Mouse (Mus musculus) neural tube, embryonic 11.5 days (tissue): ENCODE data around the gene Toe1. TPM values are rescaled to one million over a fixed set of nuclear protein-coding genes. Genes with fewer than 3 reads are reported as not detected.

Experiments
- ATAC-seq: fragments of 200-750 bp; cut with Nextera tagmentation; 2 replicates; pipeline ENCODE4 v1.8.0; 2017; ENCODE audit warnings: moderate number of reproducible peaks, mild to moderate bottlenecking, moderate TSS enrichment, moderate library complexity; ENCODE audit not compliant: insufficient read depth, low FRiP score, low TSS enrichment
- DNase-seq: peaks from one replicate; pipeline ENCODE4 v3.0.0-alpha.2; 2015; ENCODE audit warnings: low spot score
- H3K27ac ChIP-seq: fragments of 300-500 bp; sonication (generic); 2 replicates; pipeline ENCODE4 v1.5.1; 2014; ENCODE audit warnings: low read depth, mild to moderate bottlenecking, low read length
- H3K27me3 ChIP-seq: fragments of 300-500 bp; sonication (generic); 2 replicates; pipeline ENCODE4 v1.6.1; 2014; ENCODE audit warnings: mild to moderate bottlenecking, low read length, mixed read lengths; ENCODE audit not compliant: control insufficient read depth, insufficient read depth
- H3K36me3 ChIP-seq: fragments of 300-500 bp; sonication (generic); 2 replicates; pipeline ENCODE4 v1.6.1; 2014; ENCODE audit warnings: mild to moderate bottlenecking, low read length, moderate library complexity, mixed read lengths; ENCODE audit not compliant: control insufficient read depth, insufficient read depth
- H3K4me1 ChIP-seq: fragments of 300-500 bp; sonication (generic); 2 replicates; pipeline ENCODE4 v1.6.1; 2014; ENCODE audit warnings: low read length, mixed read lengths; ENCODE audit not compliant: control insufficient read depth, insufficient read depth
- H3K4me2 ChIP-seq: fragments of 300-500 bp; sonication (generic); 2 replicates; pipeline ENCODE4 v1.6.1; 2014; ENCODE audit warnings: low read depth, mild to moderate bottlenecking, moderate library complexity
- H3K4me3 ChIP-seq: fragments of 300-500 bp; sonication (generic); 2 replicates; pipeline ENCODE4 v1.5.1; 2014; ENCODE audit warnings: low read depth, low read length
- H3K9ac ChIP-seq: fragments of 300-500 bp; sonication (generic); 2 replicates; pipeline ENCODE4 v1.6.1; 2014; ENCODE audit warnings: mild to moderate bottlenecking, low read length
- H3K9me3 ChIP-seq: fragments of 300-500 bp; sonication (generic); 2 replicates; pipeline ENCODE4 v1.6.1; 2016; ENCODE audit warnings: low read length; ENCODE audit not compliant: control insufficient read depth
- WGBS: fragments of 180-500 bp; shearing (Covaris S2); extraction: QIAGEN DNeasy Blood & Tissue Kit; methylation state at CpG from one replicate; pipeline ENCODE4 v1.1.7; 2014; 5-methylcytosine and 5-hydroxymethylcytosine counted together
- polyA plus RNA-seq: library from polyadenylated mRNA; unstranded; fragments of >200 nt; fragmentation: Nextera tagmentation; extraction: Ambion mirVana; gene quantifications from 2 replicates; pipeline ENCODE4 v1.2.1, GENCODE M21; 2014

The Toe1 gene
- polyA plus RNA-seq, 1 experiment from 2014 or later: 34.8 TPM

DNA sequence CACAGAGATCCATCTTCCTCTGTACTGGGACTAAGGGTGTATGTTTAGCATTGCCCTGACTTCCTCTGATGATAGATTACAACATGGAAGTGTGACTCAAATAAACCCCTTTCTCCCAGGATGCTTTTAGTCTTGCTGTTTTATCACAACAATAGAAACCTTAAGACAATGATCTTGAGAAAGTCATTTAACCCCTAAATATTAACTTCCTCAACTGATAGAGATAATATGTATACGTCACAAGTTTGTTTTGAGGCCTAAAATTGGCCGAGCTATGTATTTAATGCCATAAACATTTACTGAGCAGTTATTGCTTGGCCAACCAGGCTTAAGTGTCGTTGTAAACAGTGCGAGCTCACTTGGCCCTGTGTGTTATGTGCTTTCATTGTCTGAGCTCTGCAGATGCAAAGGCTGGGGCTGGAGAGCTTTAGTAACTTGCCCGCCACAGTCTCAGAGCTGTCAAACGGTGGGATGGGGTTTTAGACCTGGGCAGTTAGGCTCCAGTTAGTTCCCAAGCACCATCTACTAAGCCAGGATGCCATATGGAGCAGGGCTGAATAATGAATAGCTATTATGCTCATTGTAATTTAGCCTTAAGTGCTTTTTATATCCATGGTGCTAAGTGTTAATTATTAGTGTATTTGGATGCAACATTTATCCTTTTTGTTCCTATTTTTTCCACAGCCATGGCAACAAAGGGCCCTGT is 22.1 kb upstream of the Toe1 start:
- no peak for DNase-seq
- peak overlapping the region; percentile 75 for H3K27ac ChIP-seq
- H3K4me1 ChIP-seq: peaks cover 9% of the 10 kb centered on the region; the same call in 1 of the 2 replicates
- WGBS: 34% methylated on average over 6 of the region's 6 CpGs
- no peaks in the 10 kb centered on the region for H3K36me3 ChIP-seq
- no peaks in the 10 kb centered on the region for H3K27me3 ChIP-seq
- H3K9me3 ChIP-seq: no peaks in the 10 kb centered on the region
- ATAC-seq: peak; percentile 43
- H3K9ac ChIP-seq: peak overlapping the region; percentile 44; the same call in 1 of the 2 replicates
- no peak overlapping the region for H3K4me2 ChIP-seq
- H3K4me3 ChIP-seq: no peak overlapping the region

DNA sequence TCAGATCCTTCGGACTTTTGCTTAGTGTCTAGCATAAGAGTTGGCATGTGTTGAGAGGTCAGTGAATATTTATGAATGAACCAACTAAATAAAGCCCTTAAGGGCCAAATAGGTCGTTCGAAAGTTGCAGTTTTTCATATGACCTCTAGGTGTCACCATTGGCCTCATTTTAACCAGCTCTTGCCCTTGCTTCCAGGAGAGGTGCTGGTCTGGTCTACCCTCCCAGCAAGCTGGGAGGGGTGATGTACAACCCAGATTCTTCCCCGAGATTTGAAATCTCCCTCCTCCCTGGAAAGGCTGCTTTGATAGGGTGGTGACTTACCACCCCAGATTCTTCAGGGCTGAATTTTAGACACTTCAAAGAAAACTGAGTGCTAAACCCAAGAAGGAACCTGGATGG is 20.4 kb upstream of the Toe1 start:
- Histone ChIP-seq H3K36me3 (no peaks in the 10 kb centered on the region), H3K9me3 (no peaks in the 10 kb centered on the region), H3K4me3 (no peak overlapping the region), H3K4me1 (peaks cover 9% of the 10 kb centered on the region; the same call in 1 of the 2 replicates), H3K9ac (no peak overlapping the region), H3K27me3 (no peaks in the 10 kb centered on the region), H3K27ac (no peak overlapping the region), H3K4me2 (no peak overlapping the region)
- WGBS: 4% methylated on average over 4 of the region's 4 CpGs
- ATAC-seq: no peak
- peak; percentile 62 for DNase-seq

DNA sequence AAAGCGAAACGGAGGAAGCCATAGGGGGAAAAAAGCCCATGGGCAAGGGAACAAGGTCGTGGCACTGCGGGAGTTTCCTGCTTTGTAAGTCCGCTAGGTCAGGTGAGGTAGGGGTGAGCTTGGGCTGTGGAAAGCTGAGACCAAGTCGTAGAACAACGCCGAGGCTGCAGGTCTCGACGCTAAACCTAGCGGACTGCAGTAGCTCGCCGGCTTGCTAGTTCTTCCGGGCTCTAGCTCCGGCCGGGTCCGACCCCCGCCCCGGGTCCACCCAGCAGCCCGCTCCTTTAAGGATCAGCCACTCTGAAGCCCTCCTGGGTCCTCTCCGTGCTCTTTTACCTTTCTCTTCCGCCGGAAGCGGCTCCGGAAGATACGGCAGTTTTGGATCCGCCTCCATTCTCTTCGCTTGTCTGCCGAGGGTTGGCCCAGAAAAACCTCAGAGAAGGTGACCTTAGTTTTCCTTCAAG is 17.1 kb upstream of the Toe1 start:
- peak; percentile 72 for DNase-seq
- Histone ChIP-seq H3K27ac (peak overlapping the region; percentile 27; the same call in 1 of the 2 replicates), H3K27me3 (peaks cover 10% of the 10 kb centered on the region; the same call in 1 of the 2 replicates), H3K9ac (peak overlapping the region; percentile 76), H3K36me3 (no peaks in the 10 kb centered on the region), H3K4me2 (peak overlapping the region; percentile 73), H3K4me3 (peak overlapping the region; percentile 53), H3K4me1 (peaks cover 12% of the 10 kb centered on the region), H3K9me3 (no peaks in the 10 kb centered on the region)
- ATAC-seq: no peak
- 1% methylated on average over 29 of the region's 29 CpGs for WGBS

DNA sequence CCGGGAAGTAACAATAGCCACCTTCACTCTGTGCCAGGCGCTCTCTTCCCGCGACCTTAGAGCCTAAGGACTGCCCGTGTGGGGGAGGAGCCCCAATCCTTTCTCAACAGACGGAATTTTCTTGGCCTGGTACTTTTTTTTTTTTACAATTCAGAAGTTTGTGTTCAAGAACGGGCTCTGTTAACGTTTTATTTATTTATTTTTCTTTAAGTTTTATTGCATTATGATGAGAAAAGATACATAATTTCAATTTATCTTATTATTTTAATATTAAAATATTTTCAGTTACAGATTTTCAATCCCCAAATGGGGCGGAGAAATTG is 14.2 kb upstream of the Toe1 start, which contains the start of gene Hpdl:
Gene Hpdl (minus strand): TSS at position 14 of the 323 bp plus-strand sequence.
- Histone ChIP-seq H3K4me3 (peak within 1 kb of the TSS; percentile 42), H3K9ac (peak within 1 kb of the TSS; percentile 58), H3K27ac (no peak within 1 kb of the TSS), H3K27me3 (peaks cover 10% of the 10 kb centered on the region; the same call in 1 of the 2 replicates), H3K4me2 (peak within 1 kb of the TSS; percentile 85), H3K4me1 (peaks cover 11% of the 10 kb centered on the region), H3K9me3 (no peaks in the 10 kb centered on the region), H3K36me3 (no peaks in the 10 kb centered on the region; the same call in 1 of the 2 replicates)
- no peak; the same call in 1 of the 2 replicates for ATAC-seq
- 12% methylated on average over 9 of the region's 9 CpGs for WGBS
- no peak for DNase-seq

DNA sequence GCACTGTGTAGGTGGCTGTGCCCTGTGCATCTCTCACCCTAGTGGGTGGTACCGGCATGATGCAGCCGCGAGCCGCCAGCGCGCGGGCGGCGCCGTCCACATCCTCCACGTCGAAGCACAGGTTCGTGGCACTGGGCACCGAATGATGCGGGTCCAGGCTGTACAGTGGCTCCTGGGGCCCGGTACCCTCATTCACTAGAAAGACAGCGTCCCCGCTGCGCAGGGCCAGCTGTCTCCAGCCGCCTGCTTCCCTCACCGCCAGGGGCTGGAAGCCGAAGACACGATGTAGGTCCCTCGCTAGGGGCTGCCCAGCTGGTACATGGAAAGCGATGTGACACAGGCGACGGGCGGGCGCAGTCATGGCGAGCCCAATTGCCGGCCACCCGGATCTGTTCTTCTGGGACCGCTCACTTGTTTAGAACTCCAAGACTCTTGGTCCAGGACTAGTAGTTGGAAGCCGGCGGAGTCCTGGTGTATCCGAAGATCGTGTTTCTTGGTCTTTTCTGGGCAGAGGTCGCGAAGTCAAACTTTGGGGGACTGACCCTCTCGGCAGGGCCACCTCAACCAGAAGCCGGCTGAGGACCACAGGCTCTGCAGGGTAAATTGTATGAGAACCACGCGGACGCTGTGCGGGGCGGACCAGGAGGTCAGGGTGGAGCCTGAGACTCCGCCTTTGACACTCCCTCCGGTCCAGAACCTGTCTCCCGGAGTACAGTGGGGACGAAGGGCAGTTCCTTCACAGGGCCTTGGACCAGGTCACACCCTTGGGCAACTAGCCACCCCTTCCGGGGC is 13.7 kb upstream of the Toe1 start:
- Histone ChIP-seq H3K4me3 (peak overlapping the region; percentile 42), H3K9me3 (no peaks in the 10 kb centered on the region), H3K27me3 (peaks cover 10% of the 10 kb centered on the region; the same call in 1 of the 2 replicates), H3K4me1 (peaks cover 11% of the 10 kb centered on the region), H3K27ac (no peak overlapping the region), H3K9ac (peak overlapping the region; percentile 58), H3K36me3 (no peaks in the 10 kb centered on the region; the same call in 1 of the 2 replicates), H3K4me2 (peak overlapping the region; percentile 85)
- WGBS: under 1% methylated on average over 51 of the region's 51 CpGs
- DNase-seq: peak; percentile 74
- peak; percentile 70 for ATAC-seq

DNA sequence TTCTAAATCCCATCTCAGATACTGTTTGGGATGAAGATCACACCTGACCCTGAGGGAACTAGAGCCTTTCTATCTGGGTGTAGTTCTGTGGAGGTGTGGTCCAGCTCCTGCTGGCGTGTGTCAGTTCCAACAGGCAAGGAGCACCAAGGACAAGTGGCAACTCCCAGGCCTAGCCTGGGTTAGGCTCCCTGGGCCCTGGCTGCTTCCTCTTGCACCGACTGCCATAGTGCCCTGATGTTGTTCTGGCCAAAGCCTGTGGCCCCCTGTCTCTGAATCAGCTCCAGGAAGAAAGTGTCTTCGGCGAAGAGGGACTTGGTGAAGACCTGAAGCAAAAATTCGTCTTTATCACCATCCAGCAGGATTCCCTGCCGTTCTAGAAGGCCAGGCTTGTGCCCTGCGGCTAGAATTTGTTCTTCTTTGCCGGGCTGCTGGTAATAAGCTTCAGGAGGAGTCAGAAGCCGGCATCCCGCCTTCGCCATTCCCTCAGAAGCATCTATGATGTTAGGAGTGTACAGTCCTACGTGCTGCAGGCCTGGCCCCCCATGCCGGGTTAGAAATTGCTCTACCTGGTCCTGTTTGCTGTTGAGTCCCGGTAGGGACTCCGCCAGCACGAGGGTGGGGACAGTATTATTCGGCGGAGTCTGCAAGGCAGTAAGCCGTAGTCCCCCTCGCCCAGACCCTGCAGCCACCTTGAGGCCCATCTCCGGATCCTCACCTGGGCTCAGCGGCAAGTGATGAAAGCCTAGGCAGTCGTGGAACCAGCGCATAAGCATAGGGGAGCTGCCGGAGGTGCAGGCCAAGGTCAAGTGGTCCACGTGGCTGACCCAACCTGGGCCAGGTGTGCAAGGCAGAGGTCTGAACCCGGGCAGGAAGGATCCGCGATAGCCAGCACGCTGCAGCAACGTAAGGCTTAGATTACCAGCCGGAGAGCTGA is 12.8 kb upstream of the Toe1 start:
- Histone ChIP-seq H3K4me3 (peak overlapping the region; percentile 42), H3K9ac (peak overlapping the region; percentile 58), H3K36me3 (no peaks in the 10 kb centered on the region; the same call in 1 of the 2 replicates), H3K27ac (no peak overlapping the region), H3K27me3 (peaks cover 10% of the 10 kb centered on the region; the same call in 1 of the 2 replicates), H3K4me1 (peaks cover 10% of the 10 kb centered on the region), H3K4me2 (peak overlapping the region; percentile 85), H3K9me3 (no peaks in the 10 kb centered on the region)
- DNase-seq: no peak
- WGBS: 19% methylated on average over 32 of the region's 32 CpGs
- no peak; the same call in 1 of the 2 replicates for ATAC-seq

DNA sequence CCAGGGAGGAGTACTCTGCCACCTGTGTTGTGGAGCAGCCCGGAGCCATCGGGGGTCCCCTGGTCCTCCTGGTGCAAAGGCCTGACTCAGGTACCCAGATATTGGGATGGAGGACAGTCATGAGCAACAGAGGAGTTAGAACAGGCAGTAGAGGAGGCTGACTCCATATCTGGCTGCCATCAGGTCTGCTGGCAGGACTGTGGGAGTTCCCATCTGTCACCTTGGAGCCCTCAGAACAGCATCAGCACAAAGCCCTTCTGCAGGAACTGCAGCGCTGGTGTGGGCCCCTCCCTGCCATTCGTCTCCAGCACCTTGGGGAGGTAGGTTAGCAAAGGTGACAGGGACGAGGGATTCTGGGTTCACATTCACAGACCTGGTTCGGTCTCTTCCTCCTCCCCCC is 10.0 kb upstream of the Toe1 start:
- peaks cover 9% of the 10 kb centered on the region for H3K4me1 ChIP-seq
- no peak overlapping the region for H3K9ac ChIP-seq
- no peaks in the 10 kb centered on the region for H3K9me3 ChIP-seq
- DNase-seq: no peak
- H3K4me2 ChIP-seq: no peak overlapping the region
- peaks cover 10% of the 10 kb centered on the region; the same call in 1 of the 2 replicates for H3K27me3 ChIP-seq
- WGBS: 83% methylated on average over 6 of the region's 6 CpGs
- no peak overlapping the region for H3K4me3 ChIP-seq
- H3K27ac ChIP-seq: no peak overlapping the region
- H3K36me3 ChIP-seq: no peaks in the 10 kb centered on the region; the same call in 1 of the 2 replicates
- ATAC-seq: no peak

DNA sequence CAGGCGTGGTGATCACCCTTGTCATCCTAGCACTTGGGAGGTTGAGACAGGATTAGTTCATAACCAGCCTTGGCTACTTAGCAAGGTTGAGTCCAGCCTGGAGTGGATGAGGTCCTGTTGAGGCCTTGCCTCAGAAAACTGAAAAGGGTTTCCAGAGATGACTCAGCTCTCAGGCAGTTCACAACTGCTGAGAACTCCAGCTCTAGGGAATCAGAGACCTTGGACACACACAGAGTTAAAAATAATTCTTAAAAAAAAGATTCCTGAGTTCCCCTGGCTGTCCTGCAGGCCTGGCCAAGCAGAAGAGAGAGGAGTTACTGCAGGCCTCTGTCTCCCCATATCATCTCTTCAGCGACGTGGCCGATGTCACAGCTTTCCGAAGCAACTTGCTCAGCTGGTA is 7.8 kb upstream of the Toe1 start:
- peaks cover 4% of the 10 kb centered on the region; the same call in 1 of the 2 replicates for H3K27me3 ChIP-seq
- 84% methylated on average over 5 of the region's 5 CpGs for WGBS
- H3K4me2 ChIP-seq: no peak overlapping the region
- H3K36me3 ChIP-seq: no peaks in the 10 kb centered on the region; the same call in 1 of the 2 replicates
- DNase-seq (no peak), ATAC-seq (no peak)
- no peak overlapping the region for H3K4me3 ChIP-seq
- H3K9ac ChIP-seq: no peak overlapping the region
- no peak overlapping the region for H3K27ac ChIP-seq
- H3K9me3 ChIP-seq: no peaks in the 10 kb centered on the region
- H3K4me1 ChIP-seq: peaks cover 2% of the 10 kb centered on the region; the same call in 1 of the 2 replicates
